Mouse (Mus musculus): ENCODE data around the gene Arid1b. TPM values are rescaled to one million over a fixed set of nuclear protein-coding genes. Genes with fewer than 3 reads are reported as not detected.

The Arid1b gene
- polyA plus RNA-seq, 1 experiment from 2014 or later: 14.1 TPM

DNA sequence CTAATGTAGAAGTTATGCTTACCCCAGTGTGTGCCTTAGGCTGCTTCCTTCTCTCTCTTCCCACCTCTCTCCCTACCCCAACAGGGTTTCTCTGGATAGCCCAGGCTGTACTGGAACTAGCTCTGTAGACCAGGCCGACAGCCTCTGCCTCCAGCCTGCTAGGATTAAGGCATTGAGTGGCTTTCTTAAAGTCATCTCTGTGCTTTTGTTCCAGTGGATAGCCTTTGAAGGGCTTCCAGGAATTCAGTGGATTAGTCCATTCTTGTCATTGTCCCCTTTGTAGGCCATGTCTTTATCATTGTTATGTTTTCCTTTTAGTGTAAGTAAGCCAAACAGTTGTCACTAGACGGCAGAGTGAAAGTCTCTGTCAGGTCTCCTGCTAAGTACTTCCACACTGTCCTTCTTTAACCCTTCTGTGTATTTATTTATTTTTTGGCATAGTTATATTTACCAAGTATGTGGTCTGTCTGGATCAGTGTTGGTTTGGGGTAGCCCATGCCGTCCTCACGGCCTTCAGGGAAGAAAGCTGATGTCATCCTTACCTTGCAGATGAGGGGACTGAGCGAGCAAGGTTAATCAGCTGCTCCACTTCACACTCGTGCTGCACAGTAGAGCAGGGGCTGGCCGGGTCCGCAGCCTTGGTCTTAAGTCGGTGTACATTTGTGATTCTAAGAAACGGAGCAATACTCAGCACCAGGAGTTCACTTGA is 58.1 kb downstream of the Arid1b start:
- no peak overlapping the region for H3K4me3 ChIP-seq
- no peaks in the 10 kb centered on the region for H3K9me3 ChIP-seq
- WGBS: 76% methylated on average over 10 of the region's 10 CpGs
- H3K36me3 ChIP-seq: no peaks in the 10 kb centered on the region
- no peak overlapping the region for H3K9ac ChIP-seq
- no peak for ATAC-seq (ENCODE audit: low read depth)
- no peak overlapping the region for H3K4me2 ChIP-seq
- no peak overlapping the region for H3K27ac ChIP-seq (replicated peaks)
- H3K27me3 ChIP-seq: no peaks in the 10 kb centered on the region
- peaks cover 86% of the 10 kb centered on the region for H3K4me1 ChIP-seq (replicated peaks)

DNA sequence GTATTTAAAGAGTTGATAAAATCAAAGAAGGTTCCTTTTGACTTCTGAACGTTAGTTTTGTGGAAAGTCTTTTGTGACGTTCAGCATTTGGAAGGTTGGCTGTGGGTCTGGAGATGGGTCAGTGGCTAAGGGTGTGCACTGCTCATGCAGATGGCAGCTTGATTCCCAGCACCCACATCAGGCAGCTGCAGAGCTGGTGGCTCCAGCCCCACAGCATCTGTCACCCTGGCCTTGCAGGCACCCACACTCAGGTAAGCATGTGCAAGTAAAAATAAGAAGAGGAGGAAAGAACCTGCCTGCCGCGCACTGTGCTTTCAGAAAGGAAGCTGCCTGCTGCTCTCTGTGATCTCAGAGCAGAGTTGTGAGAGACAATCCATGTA is 58.7 kb downstream of the Arid1b start:
- H3K36me3 ChIP-seq: no peaks in the 10 kb centered on the region
- no peak overlapping the region; the same call in 1 of the 2 replicates for H3K27ac ChIP-seq (replicated peaks)
- no peak overlapping the region for H3K4me2 ChIP-seq
- H3K9ac ChIP-seq: no peak overlapping the region
- WGBS: 74% methylated on average over 4 of the region's 4 CpGs
- no peaks in the 10 kb centered on the region for H3K9me3 ChIP-seq
- H3K4me1 ChIP-seq (replicated peaks): peaks cover 86% of the 10 kb centered on the region
- no peak overlapping the region for H3K4me3 ChIP-seq
- H3K27me3 ChIP-seq: no peaks in the 10 kb centered on the region
- no peak for ATAC-seq (ENCODE audit: low read depth)

DNA sequence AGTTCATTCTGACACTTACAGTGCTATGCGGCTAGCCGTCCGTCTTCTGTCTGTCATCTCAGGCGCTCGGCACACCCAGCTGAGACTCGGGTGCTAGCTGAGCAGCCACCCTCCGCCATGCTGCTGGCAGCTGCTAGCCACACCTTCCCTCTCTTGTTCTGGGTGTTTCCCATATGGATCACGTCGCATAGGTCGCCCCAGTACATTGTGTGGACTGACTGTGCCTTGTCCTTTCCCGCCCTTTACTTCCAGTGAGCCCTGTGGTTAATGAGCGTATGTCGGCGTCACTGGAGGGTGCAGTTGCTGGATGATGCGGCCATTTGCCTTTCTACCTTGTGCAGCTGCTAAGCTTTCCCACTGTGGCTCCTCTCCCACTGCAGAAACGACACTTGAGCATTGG is 59.1 kb downstream of the Arid1b start:
- H3K27me3 ChIP-seq: no peaks in the 10 kb centered on the region
- 49% methylated on average over 16 of the region's 16 CpGs for WGBS
- no peaks in the 10 kb centered on the region for H3K36me3 ChIP-seq
- 0 out of 2 replicates have a peak overlapping the region, but pooled peaks have one; percentile 23 for H3K27ac ChIP-seq (replicated peaks)
- H3K4me3 ChIP-seq: no peak overlapping the region
- H3K4me2 ChIP-seq: no peak overlapping the region
- peaks cover 86% of the 10 kb centered on the region for H3K4me1 ChIP-seq (replicated peaks)
- H3K9me3 ChIP-seq: no peaks in the 10 kb centered on the region
- peak; percentile 24; the same call in 1 of the 2 replicates for ATAC-seq (ENCODE audit: low read depth)
- peak overlapping the region; percentile 31; the same call in 1 of the 2 replicates for H3K9ac ChIP-seq

- Histone ChIP-seq H3K9ac (no peak overlapping the region), H3K27me3 (no peaks in the 10 kb centered on the region), H3K4me2 (no peak overlapping the region), H3K4me1 (replicated peaks) (peaks cover 95% of the 10 kb centered on the region), H3K9me3 (no peaks in the 10 kb centered on the region), H3K27ac (replicated peaks) (no peak overlapping the region), H3K36me3 (no peaks in the 10 kb centered on the region), H3K4me3 (no peak overlapping the region)
- no peak for ATAC-seq (ENCODE audit: low read depth)
- WGBS: 78% methylated on average over 6 of the region's 6 CpGs
Observed at GRCm38 (mm10) chr17:5055412-5055811, 61.3 kb downstream of the Arid1b start.

DNA sequence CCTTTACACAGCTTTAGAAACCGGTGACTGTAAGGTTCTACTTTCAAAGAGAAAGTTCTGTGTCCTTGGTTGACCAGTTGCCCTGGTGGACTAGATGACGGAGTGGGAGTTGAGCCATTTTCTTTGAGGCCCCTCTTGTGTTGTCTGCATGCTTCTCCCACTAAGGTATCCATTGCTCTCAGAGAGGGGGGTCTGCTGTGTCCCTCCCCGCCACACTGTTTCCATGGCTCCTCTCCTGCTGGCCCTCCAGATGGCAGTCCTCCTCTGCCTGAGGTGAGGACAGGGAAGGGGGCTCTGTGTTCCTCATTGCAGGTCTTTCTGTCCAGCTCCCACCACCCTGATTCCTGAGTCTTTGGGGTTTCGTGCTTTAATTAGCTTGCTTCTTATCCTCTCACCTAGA is 62.5 kb downstream of the Arid1b start:
- Histone ChIP-seq H3K4me3 (no peak overlapping the region), H3K9me3 (no peaks in the 10 kb centered on the region), H3K4me1 (replicated peaks) (peaks cover 98% of the 10 kb centered on the region), H3K27me3 (no peaks in the 10 kb centered on the region), H3K27ac (replicated peaks) (no peak overlapping the region), H3K4me2 (no peak overlapping the region), H3K9ac (no peak overlapping the region), H3K36me3 (no peaks in the 10 kb centered on the region)
- WGBS: 65% methylated on average over 4 of the region's 4 CpGs
- no peak for ATAC-seq (ENCODE audit: low read depth)

DNA sequence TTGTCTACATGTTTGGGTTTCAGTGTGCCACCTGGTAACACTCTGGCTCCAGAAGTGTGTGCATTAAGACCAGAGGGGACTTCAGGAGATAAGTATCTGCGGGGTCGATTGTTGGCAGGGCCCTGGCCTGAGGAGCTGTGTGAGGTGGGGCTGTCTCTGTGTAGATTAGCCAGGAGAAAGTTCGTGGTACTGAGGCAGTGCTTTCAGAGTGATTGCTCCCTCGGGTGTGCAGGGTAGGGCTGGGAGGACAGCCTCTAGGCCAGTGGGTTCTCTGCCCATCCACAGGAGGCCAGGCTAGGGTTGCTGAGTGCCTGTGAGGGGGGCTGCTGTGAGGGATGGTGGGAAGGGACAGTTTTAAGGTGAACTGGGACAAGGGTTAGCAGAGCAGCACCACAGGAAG is 63.2 kb downstream of the Arid1b start:
- Histone ChIP-seq H3K9me3 (no peaks in the 10 kb centered on the region), H3K36me3 (no peaks in the 10 kb centered on the region), H3K4me2 (0 out of 2 replicates have a peak overlapping the region, but pooled peaks have one; percentile 4), H3K4me3 (no peak overlapping the region), H3K27ac (replicated peaks) (peak overlapping the region; percentile 56), H3K9ac (0 out of 2 replicates have a peak overlapping the region, but pooled peaks have one; percentile 22), H3K4me1 (replicated peaks) (peaks cover 98% of the 10 kb centered on the region), H3K27me3 (no peaks in the 10 kb centered on the region)
- ATAC-seq (ENCODE audit: low read depth): peak; percentile 12; the same call in 1 of the 2 replicates
- WGBS: 30% methylated on average over 4 of the region's 4 CpGs

DNA sequence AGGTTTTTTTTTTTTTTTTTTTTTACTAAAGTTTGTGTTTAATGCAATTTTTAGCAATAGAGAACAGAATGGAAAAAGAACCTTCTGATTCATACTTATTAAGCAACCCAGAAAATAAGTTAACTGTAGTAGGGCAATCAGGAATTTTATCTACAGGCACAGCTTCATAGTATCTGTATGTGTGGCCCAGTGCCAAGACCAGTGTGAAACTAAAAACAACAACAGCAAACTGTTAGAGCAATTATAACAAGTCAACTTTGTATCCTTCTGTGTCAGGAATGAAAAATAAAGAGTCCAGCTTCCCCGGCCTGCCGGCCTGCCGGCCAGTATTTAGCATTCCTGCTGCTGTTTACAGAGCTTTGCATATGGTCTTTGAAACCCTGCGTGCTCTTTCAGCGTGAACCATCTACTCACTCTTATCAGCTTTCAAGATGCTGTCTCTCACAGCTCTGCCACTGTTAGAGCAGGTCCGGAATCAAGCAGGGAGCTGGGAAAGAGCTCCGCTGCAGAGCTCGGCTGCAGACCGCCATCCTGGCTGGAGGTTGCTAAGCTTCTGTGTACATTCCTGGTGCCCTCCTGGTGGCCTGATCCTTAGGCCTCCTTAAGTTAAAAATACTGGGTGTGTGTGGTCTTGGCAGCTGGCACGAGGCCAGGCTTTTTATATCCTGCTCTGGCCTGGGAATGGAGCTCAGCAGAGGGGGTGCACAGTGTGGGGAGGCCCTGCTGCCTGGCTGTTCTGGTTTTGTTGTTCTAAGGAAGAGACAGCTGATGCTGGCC is 64.0 kb downstream of the Arid1b start:
- Histone ChIP-seq H3K9ac (peak overlapping the region; percentile 41; the same call in 1 of the 2 replicates), H3K4me3 (0 out of 2 replicates have a peak overlapping the region, but pooled peaks have one; percentile 7), H3K27me3 (no peaks in the 10 kb centered on the region), H3K4me2 (peak overlapping the region; percentile 29), H3K4me1 (replicated peaks) (peaks cover 91% of the 10 kb centered on the region), H3K27ac (replicated peaks) (peak overlapping the region; percentile 80), H3K36me3 (no peaks in the 10 kb centered on the region), H3K9me3 (no peaks in the 10 kb centered on the region)
- ATAC-seq (ENCODE audit: low read depth): peak; percentile 78
- WGBS: 7% methylated on average over 10 of the region's 10 CpGs

DNA sequence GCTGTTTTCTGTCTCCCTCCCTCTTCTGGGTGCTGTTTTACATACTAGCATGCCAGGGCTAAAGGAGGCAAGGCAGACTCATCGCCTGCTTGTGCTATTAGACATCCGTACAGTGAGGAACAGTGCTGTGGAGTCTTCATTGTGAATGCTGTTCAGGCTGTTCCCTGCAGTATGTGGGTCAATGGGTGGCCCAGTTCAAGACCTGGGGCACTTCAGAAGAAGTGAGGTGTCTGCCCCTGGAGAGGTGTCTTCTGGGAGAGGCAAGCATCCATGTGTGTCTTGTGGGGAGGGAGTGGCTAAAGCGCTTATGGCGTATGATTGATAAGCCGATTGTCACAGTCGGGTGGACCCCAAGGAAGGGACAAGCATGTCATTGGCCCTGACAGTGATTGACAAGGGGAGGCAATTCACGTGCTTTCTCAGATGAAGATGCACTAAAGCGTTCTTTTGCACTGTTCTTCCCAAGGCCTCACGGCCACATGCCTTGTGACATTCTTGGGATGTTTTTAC is 65.0 kb downstream of the Arid1b start:
- Histone ChIP-seq H3K27me3 (no peaks in the 10 kb centered on the region), H3K4me2 (no peak overlapping the region), H3K9ac (0 out of 2 replicates have a peak overlapping the region, but pooled peaks have one; percentile 9), H3K4me3 (no peak overlapping the region), H3K4me1 (replicated peaks) (peaks cover 88% of the 10 kb centered on the region), H3K36me3 (no peaks in the 10 kb centered on the region), H3K9me3 (no peaks in the 10 kb centered on the region), H3K27ac (replicated peaks) (peak overlapping the region; percentile 46; the same call in 1 of the 2 replicates)
- ATAC-seq (ENCODE audit: low read depth): no peak
- 67% methylated on average over 9 of the region's 9 CpGs for WGBS

DNA sequence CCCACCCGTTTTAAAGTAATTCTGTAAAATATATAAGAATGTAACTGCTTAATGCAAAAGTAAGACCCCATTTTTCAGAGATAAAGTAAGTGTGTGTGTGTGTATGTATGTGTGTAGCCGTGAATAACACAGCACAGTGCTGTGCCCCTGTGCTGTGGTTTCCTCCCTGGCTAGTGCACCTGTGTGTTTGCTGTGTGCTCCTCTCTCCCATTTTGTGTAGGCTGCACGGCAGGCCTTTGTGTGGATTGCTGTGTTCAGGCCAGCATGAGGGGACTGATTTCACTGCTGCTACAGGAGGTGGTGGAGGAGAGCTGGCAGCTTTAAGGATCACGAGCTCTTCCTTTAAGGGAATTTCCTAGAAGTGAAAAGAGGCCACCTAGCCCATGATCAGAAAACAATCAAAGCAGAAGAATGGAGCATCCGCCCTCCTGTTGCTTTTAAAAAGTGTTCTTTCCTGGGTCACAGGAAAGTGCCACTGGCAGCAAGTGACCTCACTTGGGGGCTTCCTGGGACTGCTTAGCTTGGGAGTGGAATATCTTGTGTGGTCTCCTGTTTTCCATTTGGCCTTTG is 66.5 kb downstream of the Arid1b start:
- Histone ChIP-seq H3K4me2 (no peak overlapping the region), H3K4me1 (replicated peaks) (peaks cover 87% of the 10 kb centered on the region), H3K9me3 (no peaks in the 10 kb centered on the region), H3K27ac (replicated peaks) (no peak overlapping the region), H3K27me3 (no peaks in the 10 kb centered on the region), H3K36me3 (no peaks in the 10 kb centered on the region), H3K9ac (no peak overlapping the region), H3K4me3 (no peak overlapping the region)
- no peak for ATAC-seq (ENCODE audit: low read depth)
- 60% methylated on average over 5 of the region's 5 CpGs for WGBS

- Histone ChIP-seq H3K4me1 (replicated peaks) (peaks cover 87% of the 10 kb centered on the region), H3K4me3 (no peak overlapping the region), H3K27me3 (no peaks in the 10 kb centered on the region), H3K36me3 (no peaks in the 10 kb centered on the region), H3K4me2 (no peak overlapping the region), H3K9ac (no peak overlapping the region), H3K9me3 (no peaks in the 10 kb centered on the region), H3K27ac (replicated peaks) (no peak overlapping the region)
- ATAC-seq (ENCODE audit: low read depth): no peak
- 87% methylated on average over 3 of the region's 3 CpGs for WGBS
Observed at GRCm38 (mm10) chr17:5061183-5061582, 67.1 kb downstream of the Arid1b start.

DNA sequence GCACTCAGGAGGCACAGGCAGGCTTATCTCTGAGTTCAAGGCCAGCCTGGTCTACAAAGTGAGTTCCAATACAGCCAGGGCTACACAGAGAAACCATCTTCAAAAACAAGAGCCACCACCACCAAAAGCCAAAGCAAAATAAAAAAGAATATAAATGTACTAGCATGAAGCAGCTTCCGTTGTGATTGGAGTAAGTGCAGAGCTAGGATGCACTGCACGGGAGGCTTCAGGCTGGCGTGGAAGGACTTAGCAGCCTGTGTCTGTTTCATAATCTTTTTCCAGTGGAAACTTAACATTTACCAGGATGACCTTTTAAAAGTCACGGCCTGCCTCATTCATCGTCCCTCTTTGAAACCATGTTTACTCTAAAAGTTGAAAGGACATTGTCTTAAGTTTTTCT is 67.5 kb downstream of the Arid1b start:
- Histone ChIP-seq H3K27me3 (no peaks in the 10 kb centered on the region), H3K9ac (no peak overlapping the region), H3K27ac (replicated peaks) (no peak overlapping the region), H3K9me3 (no peaks in the 10 kb centered on the region), H3K4me2 (no peak overlapping the region), H3K4me3 (no peak overlapping the region), H3K4me1 (replicated peaks) (peaks cover 87% of the 10 kb centered on the region), H3K36me3 (no peaks in the 10 kb centered on the region)
- ATAC-seq (ENCODE audit: low read depth): no peak
- 71% methylated on average over 5 of the region's 5 CpGs for WGBS

Data from neural tube, embryonic 13.5 days (tissue).